12 mouse cellular contexts compared by ENCODE assay signal in genomic region chr2:132211995-132212656, GRCm38 (mm10). TPM values are rescaled to one million over a fixed set of nuclear protein-coding genes. Genes with fewer than 3 reads are reported as not detected.
DNase-seq lines count a peak whose midpoint lies in the region; ATAC-seq and TF ChIP-seq lines count a peak whose summit lies in the region.
"Had no signal": no experiment of that assay in that cellular context is flagged by ENCODE, and none has a peak within 500 bp of the region (broad histone marks: within the 10 kb centered on the region; RNA-seq: fewer than 3 reads in every experiment).

No protein-coding gene starts in this region.

- H3K4me1 ChIP-seq in liver, adult 2 months (ENCODE audit: control insufficient read depth, insufficient read depth, low read length): no peaks in the 10 kb centered on the region
- H3K4me1 ChIP-seq in liver, postnatal 0 days (ENCODE audit: insufficient read depth): no peaks in the 10 kb centered on the region
- H3K4me1 ChIP-seq in stomach, embryonic 14.5 days (ENCODE audit: control insufficient read depth, insufficient read depth, low read length): no peaks in the 10 kb centered on the region
- no peaks in the 10 kb centered on the region for H3K4me1 ChIP-seq in midbrain, postnatal 0 days (ENCODE audit: insufficient read depth, low read length)
- H3K4me1 ChIP-seq in limb, embryonic 10.5 days: no peaks in the 10 kb centered on the region
- H3K4me1 ChIP-seq: forebrain, embryonic 13.5 days had no signal

- DNase-seq in liver, adult 2 months (ENCODE audit: extremely low read depth, low read depth, low spot score): peak; percentile 15
- DNase-seq in liver, postnatal 0 days: no peak
- peak; percentile 84 to 89 for DNase-seq in adrenal gland, postnatal 36 days
- DNase-seq in heart, postnatal 36 days: peak; percentile 29 to 30
- no peak for DNase-seq in spleen, adult 18-20 months
- DNase-seq in midbrain, postnatal 0 days (ENCODE audit: low spot score): no peak
- DNase-seq in limb, embryonic 10.5 days (ENCODE audit: low spot score): no peak
- DNase-seq: cerebellum, adult 9-10 months; thymus, postnatal 25 days had no signal

- no peak for TF ChIP-seq CTCF in liver, adult 2 months (IDR thresholded peaks at IDR 0.05; ENCODE audit: low read depth, low read length)
- TF ChIP-seq CTCF in liver, postnatal 0 days (IDR thresholded peaks at IDR 0.05; ENCODE audit: low read depth): no peak
- no peak for TF ChIP-seq CTCF in midbrain, postnatal 0 days (IDR thresholded peaks at IDR 0.05)

- TF ChIP-seq EP300 in liver, postnatal 0 days (IDR thresholded peaks at IDR 0.05; ENCODE audit: low read depth): no peak

- ATAC-seq in liver, postnatal 0 days: no peak
- ATAC-seq in stomach, embryonic 14.5 days (ENCODE audit: insufficient number of reproducible peaks, insufficient read depth, low FRiP score, low read depth): 0 out of 2 replicates have a peak, but pooled peaks have one; percentile 46
- ATAC-seq in midbrain, postnatal 0 days (ENCODE audit: low FRiP score): no peak
- ATAC-seq: forebrain, embryonic 13.5 days had no signal

- H3K9ac ChIP-seq in liver, adult 2 months (ENCODE audit: low read depth, low read length): no peak overlapping the region
- no peak overlapping the region for H3K9ac ChIP-seq in liver, postnatal 0 days (replicated peaks)
- no peak overlapping the region for H3K9ac ChIP-seq in stomach, embryonic 14.5 days (replicated peaks; ENCODE audit: low read depth, low read length)
- no peak overlapping the region for H3K9ac ChIP-seq in midbrain, postnatal 0 days (replicated peaks; ENCODE audit: low read length, poor library complexity, severe bottlenecking)
- H3K9ac ChIP-seq: forebrain, embryonic 13.5 days had no signal

- H3K27me3 ChIP-seq in liver, adult 2 months (ENCODE audit: control insufficient read depth, insufficient read depth, low read length): no peaks in the 10 kb centered on the region
- H3K27me3 ChIP-seq in liver, postnatal 0 days (ENCODE audit: insufficient read depth, low read length): no peaks in the 10 kb centered on the region
- H3K27me3 ChIP-seq in stomach, embryonic 14.5 days (ENCODE audit: control insufficient read depth, insufficient read depth, low read length): no peaks in the 10 kb centered on the region
- no peaks in the 10 kb centered on the region for H3K27me3 ChIP-seq in midbrain, postnatal 0 days (ENCODE audit: insufficient read depth, low read length)
- no peaks in the 10 kb centered on the region for H3K27me3 ChIP-seq in limb, embryonic 10.5 days (ENCODE audit: low read depth, poor library complexity, severe bottlenecking)
- H3K27me3 ChIP-seq: forebrain, embryonic 13.5 days had no signal

- no peak overlapping the region for H3K4me2 ChIP-seq in liver, postnatal 0 days (ENCODE audit: low read depth, low read length)
- H3K4me2 ChIP-seq in stomach, embryonic 14.5 days (replicated peaks; ENCODE audit: low read depth, low read length): no peak overlapping the region
- H3K4me2 ChIP-seq in midbrain, postnatal 0 days (ENCODE audit: low read depth, low read length, poor library complexity, severe bottlenecking): no peak overlapping the region
- H3K4me2 ChIP-seq: forebrain, embryonic 13.5 days; liver, embryonic 11.5 days had no signal

- H3K9me3 ChIP-seq in liver, postnatal 0 days (ENCODE audit: low read length): no peaks in the 10 kb centered on the region
- no peaks in the 10 kb centered on the region for H3K9me3 ChIP-seq in stomach, embryonic 14.5 days (ENCODE audit: control insufficient read depth, low read depth, low read length)
- H3K9me3 ChIP-seq in midbrain, postnatal 0 days (ENCODE audit: low read length): no peaks in the 10 kb centered on the region
- no peaks in the 10 kb centered on the region for H3K9me3 ChIP-seq in limb, embryonic 10.5 days (replicated peaks)
- H3K9me3 ChIP-seq: forebrain, embryonic 13.5 days had no signal

- no peak overlapping the region for H3K27ac ChIP-seq in liver, adult 2 months (replicated peaks; ENCODE audit: insufficient read depth, low read depth, low read length)
- no peak overlapping the region for H3K27ac ChIP-seq in liver, postnatal 0 days (ENCODE audit: low read depth)
- H3K27ac ChIP-seq in stomach, embryonic 14.5 days (ENCODE audit: low read length): no peak overlapping the region
- no peak overlapping the region for H3K27ac ChIP-seq in midbrain, postnatal 0 days (ENCODE audit: low read depth, low read length)
- no peak overlapping the region for H3K27ac ChIP-seq in limb, embryonic 10.5 days
- H3K27ac ChIP-seq: forebrain, embryonic 13.5 days had no signal

- H3K4me3 ChIP-seq in liver, adult 2 months (ENCODE audit: insufficient read depth, low read depth, low read length): no peak overlapping the region
- no peak overlapping the region for H3K4me3 ChIP-seq in liver, postnatal 0 days (ENCODE audit: low read depth, low read length)
- no peak overlapping the region for H3K4me3 ChIP-seq in stomach, embryonic 14.5 days (ENCODE audit: low read depth, low read length)
- no peak overlapping the region for H3K4me3 ChIP-seq in midbrain, postnatal 0 days (ENCODE audit: low read depth, low read length)
- no peak overlapping the region for H3K4me3 ChIP-seq in limb, embryonic 10.5 days
- H3K4me3 ChIP-seq: forebrain, embryonic 13.5 days had no signal

- no peaks in the 10 kb centered on the region for H3K79me2 ChIP-seq in liver, adult 2 months (ENCODE audit: control insufficient read depth, insufficient read depth, low read length)

- intact Hi-C loops in heart, postnatal 36 days (cut with DNase I): no loop called here

- WGBS in liver, adult 2 months: 80% methylated on average over 5 of the region's 5 CpGs
- WGBS in liver, postnatal 0 days (ENCODE audit: insufficient replicate concordance): 74% methylated on average over 5 of the region's 5 CpGs
- 88% methylated on average over 5 of the region's 5 CpGs for WGBS in stomach, embryonic 14.5 days
- 87% methylated on average over 5 of the region's 5 CpGs for WGBS in midbrain, postnatal 0 days
- WGBS in limb, embryonic 10.5 days: 90% methylated on average over 5 of the region's 5 CpGs

- H3K36me3 ChIP-seq in liver, adult 2 months (ENCODE audit: control insufficient read depth, insufficient read depth, low read length): no peaks in the 10 kb centered on the region
- no peaks in the 10 kb centered on the region for H3K36me3 ChIP-seq in liver, postnatal 0 days (replicated peaks; ENCODE audit: insufficient read depth, low read length)
- no peaks in the 10 kb centered on the region for H3K36me3 ChIP-seq in stomach, embryonic 14.5 days (ENCODE audit: control insufficient read depth, insufficient read depth, low read length)
- no peaks in the 10 kb centered on the region for H3K36me3 ChIP-seq in midbrain, postnatal 0 days (ENCODE audit: insufficient read depth, low read length)
- H3K36me3 ChIP-seq in limb, embryonic 10.5 days: no peaks in the 10 kb centered on the region

- TF ChIP-seq POLR2A in liver, adult 2 months (IDR thresholded peaks at IDR 0.05; ENCODE audit: extremely low read depth, insufficient read depth, low read length): no peak

RNA-seq across cellular contexts. Expression of gene Tmem230, which starts 35.5 kb away (rescaled TPM):
- 14.8 and 23.0 TPM in 2 replicates for total RNA-seq in liver, adult 2 months (2014; rRNA removed)
- 35.2 and 76.3 TPM in 2 replicates for polyA plus RNA-seq in liver, adult 2 months (2012; rRNA removed)
- 19.1 and 20.9 TPM in 2 replicates for polyA plus RNA-seq in liver, postnatal 0 days (2015; fragmentation: Nextera tagmentation; extraction: Ambion mirVana)
- 10 to 100 TPM; 42.7 to 48.1 TPM for total RNA-seq in adrenal gland, postnatal 36 days (2021)
- total RNA-seq in heart, postnatal 36 days (2021): 10 to 100 TPM; 23.6 to 26.1 TPM
- 40.8 and 44.7 TPM in 2 replicates for polyA plus RNA-seq in stomach, embryonic 14.5 days (2014; fragmentation: Nextera tagmentation; extraction: Ambion mirVana)
- total RNA-seq in midbrain, postnatal 0 days (2014; rRNA removed): 42.0 and 59.5 TPM in 2 replicates
- polyA plus RNA-seq in midbrain, postnatal 0 days (2015; fragmentation: Nextera tagmentation; extraction: Ambion mirVana): 38.3 and 40.1 TPM in 2 replicates
- 38.7 and 45.0 TPM in 2 replicates for polyA plus RNA-seq in limb, embryonic 10.5 days (2016; fragmentation: Nextera tagmentation; extraction: Ambion mirVana)

RNA-seq across cellular contexts. Expression of gene Pcna, which starts 41.0 kb away (rescaled TPM):
- total RNA-seq in liver, adult 2 months (2014; rRNA removed): 39.0 and 47.1 TPM in 2 replicates
- polyA plus RNA-seq in liver, adult 2 months (2012; rRNA removed): 20.6 and 22.5 TPM in 2 replicates
- 148 and 158 TPM in 2 replicates for polyA plus RNA-seq in liver, postnatal 0 days (2015; fragmentation: Nextera tagmentation; extraction: Ambion mirVana)
- total RNA-seq in adrenal gland, postnatal 36 days (2021): 100 to 1,000 TPM in 1 of 2 experiments, 10 to 100 TPM in 1; 96.5 to 111 TPM
- 10 to 100 TPM; 35.1 to 43.6 TPM for total RNA-seq in heart, postnatal 36 days (2021)
- 278 and 280 TPM in 2 replicates for polyA plus RNA-seq in stomach, embryonic 14.5 days (2014; fragmentation: Nextera tagmentation; extraction: Ambion mirVana)
- total RNA-seq in midbrain, postnatal 0 days (2014; rRNA removed): 111 and 118 TPM in 2 replicates
- 90.8 and 91.0 TPM in 2 replicates for polyA plus RNA-seq in midbrain, postnatal 0 days (2015; fragmentation: Nextera tagmentation; extraction: Ambion mirVana)
- 401 and 431 TPM in 2 replicates for polyA plus RNA-seq in limb, embryonic 10.5 days (2016; fragmentation: Nextera tagmentation; extraction: Ambion mirVana)

RNA-seq across cellular contexts. Expression of gene Cds2, which starts 50.8 kb away (rescaled TPM):
- total RNA-seq in liver, adult 2 months (2014; rRNA removed): 48.1 and 63.4 TPM in 2 replicates
- polyA plus RNA-seq in liver, adult 2 months (2012; rRNA removed): 41.6 and 43.8 TPM in 2 replicates
- 7.9 and 10.5 TPM in 2 replicates for polyA plus RNA-seq in liver, postnatal 0 days (2015; fragmentation: Nextera tagmentation; extraction: Ambion mirVana)
- total RNA-seq in adrenal gland, postnatal 36 days (2021): 10 to 100 TPM; 71.2 to 73.3 TPM
- 10 to 100 TPM; 80.8 to 84.3 TPM for total RNA-seq in heart, postnatal 36 days (2021)
- 20.8 and 24.2 TPM in 2 replicates for polyA plus RNA-seq in stomach, embryonic 14.5 days (2014; fragmentation: Nextera tagmentation; extraction: Ambion mirVana)
- 135 and 142 TPM in 2 replicates for total RNA-seq in midbrain, postnatal 0 days (2014; rRNA removed)
- 32.6 and 33.3 TPM in 2 replicates for polyA plus RNA-seq in midbrain, postnatal 0 days (2015; fragmentation: Nextera tagmentation; extraction: Ambion mirVana)
- polyA plus RNA-seq in limb, embryonic 10.5 days (2016; fragmentation: Nextera tagmentation; extraction: Ambion mirVana): 25.8 and 26.7 TPM in 2 replicates

Comparison
In these comparisons a context has a peak if more than half of its experiments do, and no peak if none do; other contexts are left out.
1. DNase-seq: peak in liver, adult 2 months (single experiment), adrenal gland, postnatal 36 days (2 of 2) and heart, postnatal 36 days (2 of 2); none in liver, postnatal 0 days (single experiment), spleen, adult 18-20 months (0 of 2), midbrain, postnatal 0 days (single experiment) and limb, embryonic 10.5 days (single experiment).